Mouse (Mus musculus) midbrain, embryonic 13.5 days (tissue): ENCODE measurements around the gene Olfm2. TPM values are rescaled to one million over a fixed set of nuclear protein-coding genes. Genes with fewer than 3 reads are reported as not detected.
"Not testable (repeated sequence)": the region's sequence is repeated elsewhere in the genome, so short reads cannot be mapped to it uniquely, and the experiment has no call there.

Experiments
- ATAC-seq: fragments of 200-750 bp; cut with Nextera tagmentation; 2 replicates; pipeline ENCODE4 v1.8.0; 2017; ENCODE audit warnings: mild to moderate bottlenecking, moderate TSS enrichment, moderate library complexity
- H3K27ac ChIP-seq: fragments of 300-500 bp; sonication (generic); 2 replicates; pipeline ENCODE4 v1.5.1; 2015; ENCODE audit warnings: inconsistent platforms, mild to moderate bottlenecking, moderate library complexity
- H3K27me3 ChIP-seq: fragments of 300-500 bp; sonication (generic); 2 replicates; pipeline ENCODE4 v1.6.1; 2015; ENCODE audit warnings: mild to moderate bottlenecking, inconsistent platforms
- H3K36me3 ChIP-seq: fragments of 300-500 bp; sonication (generic); 2 replicates; pipeline ENCODE4 v1.6.1; 2015; ENCODE audit warnings: mild to moderate bottlenecking, inconsistent platforms
- H3K4me1 ChIP-seq: fragments of 300-500 bp; sonication (generic); replicated peaks from 2 replicates; pipeline ENCODE4 v1.6.1; 2015; ENCODE audit warnings: inconsistent platforms
- H3K4me2 ChIP-seq: fragments of 300-500 bp; sonication (generic); replicated peaks from 2 replicates; pipeline ENCODE4 v1.6.1; 2015; ENCODE audit warnings: moderate library complexity, mild to moderate bottlenecking, inconsistent platforms
- H3K4me3 ChIP-seq: fragments of 300-500 bp; sonication (generic); replicated peaks from 2 replicates; pipeline ENCODE4 v1.5.1; 2015; ENCODE audit warnings: mild to moderate bottlenecking, inconsistent platforms
- H3K9ac ChIP-seq: fragments of 300-500 bp; sonication (generic); replicated peaks from 2 replicates; pipeline ENCODE4 v1.6.1; 2015; ENCODE audit warnings: mild to moderate bottlenecking, inconsistent platforms
- H3K9me3 ChIP-seq: fragments of 300-500 bp; sonication (generic); 2 replicates; pipeline ENCODE4 v1.6.1; 2016; ENCODE audit warnings: mild to moderate bottlenecking, inconsistent platforms
- WGBS: fragments of 180-500 bp; shearing (Covaris S2); methylation state at CpG from one replicate; pipeline ENCODE4 v1.1.7; 2015; 5-methylcytosine and 5-hydroxymethylcytosine counted together
- polyA plus RNA-seq: library from polyadenylated mRNA; unstranded; fragments of >200 nt; fragmentation: Nextera tagmentation; extraction: Ambion mirVana; gene quantifications from 2 replicates; pipeline ENCODE4 v1.2.1, GENCODE M21; 2015

Gene Olfm2
- polyA plus RNA-seq, 1 experiment from 2014 or later: 92.0 TPM

- peak; percentile 89 for ATAC-seq
- Histone ChIP-seq H3K9me3 (no peaks in the 10 kb centered on the region), H3K4me3 (no peak overlapping the region), H3K36me3 (peaks cover 5% of the 10 kb centered on the region), H3K27me3 (no peaks in the 10 kb centered on the region), H3K4me1 (peaks cover 21% of the 10 kb centered on the region), H3K27ac (peak overlapping the region; percentile 83), H3K9ac (no peak overlapping the region; the same call in 1 of the 2 replicates), H3K4me2 (0 out of 2 replicates have a peak overlapping the region, but pooled peaks have one; percentile 23)
- WGBS: 13% methylated on average over 11 of the region's 11 CpGs
Measured at GRCm38 (mm10) chr9:20713478-20713987, 32.6 kb downstream of the Olfm2 start.

DNA sequence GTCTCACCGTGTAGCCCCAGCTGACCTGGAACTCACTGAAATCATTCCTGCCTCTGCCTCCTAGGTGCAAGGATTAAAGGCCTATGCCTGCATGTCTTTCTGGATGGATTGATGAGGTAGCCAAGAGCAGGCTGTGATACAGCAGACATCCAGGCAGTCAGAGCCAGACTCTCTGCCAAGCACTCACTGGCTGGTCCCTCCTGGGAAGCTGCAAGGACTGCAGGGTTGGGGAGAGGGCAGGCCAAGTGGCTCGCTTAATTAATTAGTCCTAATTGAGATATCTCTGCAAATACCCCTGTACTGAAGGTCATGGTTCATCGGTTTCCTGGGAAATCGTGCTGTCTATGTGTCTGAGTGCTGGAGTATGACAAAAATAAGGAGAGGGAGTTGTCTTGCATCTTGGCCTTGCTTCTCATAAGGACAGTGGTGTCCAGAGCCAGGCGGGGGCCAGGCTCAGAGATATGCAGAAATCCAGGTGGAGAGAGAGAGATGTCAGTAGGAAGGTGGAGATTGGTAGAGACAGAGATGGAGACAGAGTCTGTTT, 33.1 kb downstream of the Olfm2 start:
- peak; percentile 67 for ATAC-seq
- H3K27ac ChIP-seq: peak overlapping the region; percentile 83
- peaks cover 21% of the 10 kb centered on the region for H3K4me1 ChIP-seq
- H3K27me3 ChIP-seq: no peaks in the 10 kb centered on the region
- H3K9me3 ChIP-seq: no peaks in the 10 kb centered on the region
- no peak overlapping the region; the same call in 1 of the 2 replicates for H3K9ac ChIP-seq
- H3K36me3 ChIP-seq: peaks cover 5% of the 10 kb centered on the region
- H3K4me3 ChIP-seq: no peak overlapping the region
- no peak overlapping the region for H3K4me2 ChIP-seq
- 50% methylated on average over 5 of the region's 5 CpGs for WGBS

DNA sequence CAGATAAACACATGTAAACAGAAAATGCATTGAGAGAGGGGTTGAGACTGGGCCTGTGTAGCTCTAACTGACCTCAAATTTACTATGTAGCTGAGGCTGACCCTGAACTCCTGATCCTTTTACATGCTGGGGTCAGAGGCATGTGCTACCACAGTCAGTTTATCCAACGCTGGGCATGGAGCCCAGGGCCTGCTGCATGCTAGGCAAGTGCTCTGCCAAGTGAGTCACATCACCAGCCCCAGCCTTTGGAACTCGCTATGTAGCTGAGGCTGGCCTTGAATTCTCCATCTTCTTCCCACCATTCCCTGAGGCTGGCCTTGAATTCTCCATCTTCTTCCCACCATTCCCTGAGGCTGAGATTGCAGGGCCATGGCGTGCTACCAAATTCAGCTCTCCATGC, 35.7 kb downstream of the Olfm2 start:
- no peak overlapping the region for H3K4me2 ChIP-seq
- H3K36me3 ChIP-seq: peaks cover 5% of the 10 kb centered on the region
- H3K9ac ChIP-seq: no peak overlapping the region
- no peak for ATAC-seq
- H3K4me1 ChIP-seq: peaks cover 21% of the 10 kb centered on the region
- 85% methylated on average over 3 of the region's 3 CpGs for WGBS
- H3K27me3 ChIP-seq: no peaks in the 10 kb centered on the region
- H3K9me3 ChIP-seq: no peaks in the 10 kb centered on the region
- no peak overlapping the region for H3K27ac ChIP-seq
- no peak overlapping the region for H3K4me3 ChIP-seq

GRCm38 (mm10) chr9:20705981-20706380, 40.2 kb downstream of the Olfm2 start:
- Histone ChIP-seq H3K4me3 (no peak overlapping the region), H3K9me3 (no peaks in the 10 kb centered on the region), H3K4me2 (no peak overlapping the region), H3K36me3 (no peaks in the 10 kb centered on the region; the same call in 1 of the 2 replicates), H3K4me1 (peaks cover 18% of the 10 kb centered on the region), H3K27me3 (no peaks in the 10 kb centered on the region), H3K9ac (no peak overlapping the region), H3K27ac (no peak overlapping the region)
- no peak for ATAC-seq
- 50% methylated on average over 4 of the region's 4 CpGs for WGBS

DNA sequence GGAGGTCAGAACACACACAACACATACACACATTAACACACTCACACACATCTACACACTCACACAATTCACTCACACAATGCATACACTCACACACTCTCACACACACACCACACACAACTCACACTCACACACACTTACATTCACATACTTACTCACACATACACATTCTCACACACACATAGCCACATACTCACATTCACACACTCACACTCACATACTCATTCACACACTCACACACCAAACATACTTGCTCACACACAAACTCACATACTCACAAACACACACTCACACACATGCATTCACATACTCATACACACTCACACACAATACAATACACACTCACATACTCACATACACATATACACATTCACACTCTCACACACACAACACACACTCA, 40.7 kb downstream of the Olfm2 start:
- H3K36me3 ChIP-seq: no peaks in the 10 kb centered on the region; the same call in 1 of the 2 replicates
- H3K27me3 ChIP-seq: no peaks in the 10 kb centered on the region
- no peak overlapping the region for H3K9ac ChIP-seq
- H3K4me2 ChIP-seq: no peak overlapping the region
- H3K9me3 ChIP-seq: no peaks in the 10 kb centered on the region
- no peak overlapping the region for H3K27ac ChIP-seq
- peaks cover 18% of the 10 kb centered on the region for H3K4me1 ChIP-seq
- H3K4me3 ChIP-seq: no peak overlapping the region
- no peak for ATAC-seq

DNA sequence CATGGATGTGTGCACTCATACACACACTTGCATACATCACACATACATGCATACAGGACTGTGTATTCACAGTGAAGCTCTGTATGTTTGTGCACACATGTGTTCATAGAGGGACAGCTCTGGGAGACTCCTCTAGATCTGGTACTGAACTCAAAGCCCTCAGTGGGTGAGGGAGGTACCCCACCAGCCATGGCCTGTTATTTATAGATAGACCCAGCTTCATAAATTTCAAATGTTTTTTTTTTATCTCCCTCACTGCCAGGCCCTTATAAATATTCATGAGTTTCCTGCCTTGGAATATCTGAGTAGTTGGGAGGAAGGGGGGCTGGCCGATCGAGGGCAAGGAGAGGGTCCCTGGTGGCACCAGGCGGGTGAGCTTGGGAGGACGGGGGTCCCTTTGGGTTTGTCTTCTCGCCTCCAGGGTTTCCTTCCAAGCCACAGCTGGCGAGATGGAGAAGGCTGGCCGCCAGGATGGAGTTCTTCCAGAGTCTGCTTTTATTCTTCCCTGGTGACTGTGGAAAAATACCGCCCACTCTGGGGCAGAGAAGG, 42.2 kb downstream of the Olfm2 start:
- Histone ChIP-seq H3K4me3 (no peak overlapping the region), H3K27ac (peak overlapping the region; percentile 91), H3K36me3 (no peaks in the 10 kb centered on the region), H3K27me3 (no peaks in the 10 kb centered on the region), H3K4me2 (peak overlapping the region; percentile 29), H3K9ac (no peak overlapping the region; the same call in 1 of the 2 replicates), H3K9me3 (no peaks in the 10 kb centered on the region), H3K4me1 (peaks cover 18% of the 10 kb centered on the region)
- ATAC-seq: peak; percentile 86
- WGBS: 22% methylated on average over 8 of the region's 8 CpGs

DNA sequence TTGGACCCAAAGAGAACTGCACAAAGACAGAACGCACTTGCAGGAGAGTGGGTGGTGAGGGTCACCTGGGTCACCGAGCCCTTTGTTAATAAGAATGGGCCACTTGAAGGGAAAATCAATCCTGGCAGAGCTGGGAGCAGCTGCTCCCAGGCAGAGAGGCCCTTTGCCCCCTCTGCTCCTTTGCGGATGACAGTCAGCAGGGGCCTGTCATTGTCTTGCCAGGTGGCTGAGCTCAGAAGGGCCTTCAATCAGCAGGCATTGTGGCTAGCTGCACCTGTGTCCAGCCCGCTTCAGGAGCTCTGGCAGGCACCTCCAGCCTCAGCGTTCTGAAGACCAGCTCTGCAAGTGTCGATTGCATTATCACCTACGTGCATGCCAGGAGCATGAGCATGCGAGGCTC, 48.7 kb downstream of the Olfm2 start:
- no peaks in the 10 kb centered on the region for H3K9me3 ChIP-seq
- peak; percentile 71 for ATAC-seq
- H3K4me2 ChIP-seq: no peak overlapping the region
- WGBS: 2% methylated on average over 8 of the region's 8 CpGs
- H3K27ac ChIP-seq: peak overlapping the region; percentile 63
- H3K4me1 ChIP-seq: peaks cover 52% of the 10 kb centered on the region
- no peak overlapping the region for H3K4me3 ChIP-seq
- H3K27me3 ChIP-seq: peaks cover 10% of the 10 kb centered on the region; the same call in 1 of the 2 replicates
- no peaks in the 10 kb centered on the region for H3K36me3 ChIP-seq
- peak overlapping the region; percentile 43; the same call in 1 of the 2 replicates for H3K9ac ChIP-seq

GRCm38 (mm10) chr9:20696107-20696712, 49.9 kb downstream of the Olfm2 start:
- Histone ChIP-seq H3K4me1 (peaks cover 54% of the 10 kb centered on the region), H3K27ac (no peak overlapping the region), H3K4me3 (no peak overlapping the region), H3K9ac (no peak overlapping the region), H3K36me3 (no peaks in the 10 kb centered on the region), H3K4me2 (no peak overlapping the region), H3K9me3 (no peaks in the 10 kb centered on the region), H3K27me3 (peaks cover 10% of the 10 kb centered on the region; the same call in 1 of the 2 replicates)
- 55% methylated on average over 5 of the region's 5 CpGs for WGBS
- 0 out of 2 replicates have a peak, but pooled peaks have one; percentile 5 for ATAC-seq

DNA sequence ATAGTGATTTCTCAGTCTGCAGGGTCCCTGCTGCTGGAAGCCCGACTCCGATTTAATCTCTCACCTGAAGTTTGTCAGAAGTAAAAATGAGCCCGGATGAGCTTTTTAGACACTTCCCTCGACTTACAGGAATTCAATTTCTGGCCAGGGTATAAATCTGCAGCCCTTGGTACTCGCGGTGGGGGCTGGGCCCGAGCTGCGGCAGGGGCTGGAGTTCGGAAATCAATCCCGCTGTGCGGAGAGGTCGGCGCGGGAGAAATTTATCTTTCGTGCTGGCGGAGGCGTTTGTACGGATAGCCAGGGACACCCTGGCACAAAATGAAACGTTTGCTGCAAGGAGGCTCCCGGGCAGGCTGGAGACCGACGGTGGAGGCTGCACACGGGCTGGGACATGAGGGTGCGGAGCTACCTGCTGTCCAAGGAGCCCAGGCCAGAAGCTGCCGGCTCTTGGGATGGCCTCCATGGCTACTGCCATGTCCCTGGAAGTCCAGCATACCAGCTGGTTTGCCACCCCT, 51.4 kb downstream of the Olfm2 start:
- Histone ChIP-seq H3K27me3 (peaks cover 10% of the 10 kb centered on the region; the same call in 1 of the 2 replicates), H3K4me1 (peaks cover 61% of the 10 kb centered on the region), H3K4me3 (peak overlapping the region; percentile 25), H3K9ac (peak overlapping the region; percentile 49), H3K36me3 (no peaks in the 10 kb centered on the region), H3K9me3 (no peaks in the 10 kb centered on the region), H3K27ac (no peak overlapping the region), H3K4me2 (peak overlapping the region; percentile 48)
- WGBS: 3% methylated on average over 25 of the region's 25 CpGs
- no peak for ATAC-seq

GRCm38 (mm10) chr9:20692863-20693262, 53.3 kb downstream of the Olfm2 start:
- Histone ChIP-seq H3K27me3 (peaks cover 10% of the 10 kb centered on the region; the same call in 1 of the 2 replicates), H3K4me1 (peaks cover 62% of the 10 kb centered on the region), H3K36me3 (no peaks in the 10 kb centered on the region), H3K4me2 (no peak overlapping the region), H3K9ac (no peak overlapping the region), H3K9me3 (no peaks in the 10 kb centered on the region), H3K27ac (no peak overlapping the region), H3K4me3 (no peak overlapping the region)
- WGBS: 91% methylated on average over 3 of the region's 3 CpGs
- no peak for ATAC-seq

DNA sequence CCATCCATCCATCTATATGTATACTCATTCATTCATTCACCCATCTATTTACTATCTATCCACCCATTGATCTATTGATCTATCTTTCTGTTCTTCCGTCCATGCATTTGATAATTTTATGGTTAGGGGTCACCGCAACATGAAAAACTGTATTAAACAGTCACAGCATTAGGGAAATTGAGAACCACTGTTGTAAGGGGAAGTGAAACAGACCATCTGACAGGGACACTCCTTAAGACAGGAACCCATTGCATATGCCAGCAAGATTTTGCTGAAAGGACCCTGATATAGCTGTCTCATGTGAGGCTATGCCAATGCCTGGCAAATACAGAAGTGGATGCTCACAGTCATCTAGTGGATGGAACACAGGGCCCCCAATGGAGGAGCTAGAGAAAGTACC, 55.7 kb downstream of the Olfm2 start:
- not testable (repeated sequence) for H3K9ac ChIP-seq, H3K27ac ChIP-seq, H3K4me3 ChIP-seq, H3K4me2 ChIP-seq, H3K9me3 ChIP-seq, ATAC-seq, H3K36me3 ChIP-seq, H3K27me3 ChIP-seq
- WGBS: 92% methylated on average over 2 of the region's 2 CpGs
- peaks cover 42% of the 10 kb centered on the region for H3K4me1 ChIP-seq

DNA sequence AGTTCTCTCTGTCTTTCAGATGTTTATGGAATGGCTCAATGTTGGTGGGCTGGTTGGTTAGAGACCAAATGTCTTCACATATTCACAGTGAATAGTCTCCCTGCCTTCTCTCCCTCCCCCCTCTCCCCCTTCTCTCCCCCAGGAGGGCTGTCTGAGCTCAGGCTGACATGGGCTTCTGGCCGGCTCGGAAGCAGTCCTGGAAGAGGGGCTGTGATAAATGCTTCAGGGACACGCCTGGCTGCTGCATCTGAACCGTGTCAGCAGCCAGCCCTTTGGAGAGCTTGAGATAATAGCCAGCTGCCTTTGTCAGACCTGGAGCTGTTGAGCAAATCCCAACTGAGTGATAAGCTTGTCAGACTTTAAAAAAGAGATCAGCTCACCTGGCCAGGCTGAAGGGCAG, 56.2 kb downstream of the Olfm2 start:
- Histone ChIP-seq H3K27ac (peak overlapping the region; percentile 75), H3K27me3 (0 out of 2 replicates have a peak, but pooled peaks cover 7% of the 10 kb centered on the region), H3K9me3 (no peaks in the 10 kb centered on the region), H3K36me3 (no peaks in the 10 kb centered on the region), H3K4me3 (no peak overlapping the region), H3K4me1 (peaks cover 37% of the 10 kb centered on the region), H3K4me2 (no peak overlapping the region), H3K9ac (peak overlapping the region; percentile 24; the same call in 1 of the 2 replicates)
- ATAC-seq: peak; percentile 70
- WGBS: 7% methylated on average over 4 of the region's 4 CpGs
